Mouse (Mus musculus) gastrocnemius, postnatal 36 days (tissue): ENCODE results near the gene Mrps6. TPM values are rescaled to one million over a fixed set of nuclear protein-coding genes. Genes with fewer than 3 reads are reported as not detected.

ENCODE experiments used
- DNase-seq, 2 experiments: peaks; one replicate each; pipeline ENCODE4 v3.0.0; 2022
- intact Hi-C: fragments of 180-260 bp; cut with DNase I; formaldehyde crosslinking; loops from one replicate; pipeline ENCODE4 v1.15.1; 2025
- total RNA-seq, 2 experiments: library from RNA; stranded (reverse); gene quantifications; 2 replicates each; pipeline ENCODE4 v1.2.3; 2021

Gene Mrps6
- total RNA-seq, 2 experiments from 2014 or later, result 19.1 to 19.5 TPM

GRCm38 (mm10) chr16:92114706-92115241 lies 56.7 kb downstream of the Mrps6 start:
- intact Hi-C loops, result no loop called here
- DNase-seq, result no peak

GRCm38 (mm10) chr16:92115611-92116421 lies 57.7 kb downstream of the Mrps6 start:
- DNase-seq, result no peak
- intact Hi-C loops, result no loop called here

GRCm38 (mm10) chr16:92117337-92118209 lies 59.5 kb downstream of the Mrps6 start:
- intact Hi-C loops, result no loop called here
- no peak for DNase-seq

GRCm38 (mm10) chr16:92119013-92119515 lies 61.0 kb downstream of the Mrps6 start:
- intact Hi-C loops, result no loop called here

GRCm38 (mm10) chr16:92120899-92121531 lies 62.9 kb downstream of the Mrps6 start:
- intact Hi-C loops, result no loop called here

More at GRCm38 (mm10) chr16:92119013-92119515, 61.0 kb downstream of the Mrps6 start:
- no peak for DNase-seq

GRCm38 (mm10) chr16:92127226-92127625 lies 69.2 kb downstream of the Mrps6 start:
- intact Hi-C loops, result no loop called here

More at GRCm38 (mm10) chr16:92120899-92121531, 62.9 kb downstream of the Mrps6 start:
- DNase-seq, result no peak

GRCm38 (mm10) chr16:92127666-92128065 lies 69.6 kb downstream of the Mrps6 start:
- intact Hi-C loops, result no loop called here

More at GRCm38 (mm10) chr16:92127226-92127625, 69.2 kb downstream of the Mrps6 start:
- DNase-seq, result no peak

GRCm38 (mm10) chr16:92129843-92130242 lies 71.8 kb downstream of the Mrps6 start:
- DNase-seq, result no peak
- intact Hi-C loops, result loop anchor here (5.0 kb wide), 1 partner anchor 117 kb away; no protein-coding TSS in a partner anchor

More at GRCm38 (mm10) chr16:92127666-92128065, 69.6 kb downstream of the Mrps6 start:
- no peak for DNase-seq

GRCm38 (mm10) chr16:92132511-92132910 lies 74.4 kb downstream of the Mrps6 start:
- intact Hi-C loops, result loop anchor here (5.0 kb wide), 1 partner anchor 115 kb away; no protein-coding TSS in a partner anchor

GRCm38 (mm10) chr16:92134148-92134764 lies 76.2 kb downstream of the Mrps6 start:
- intact Hi-C loops, result loop anchor here (5.0 kb wide), 1 partner anchor 113 kb away; no protein-coding TSS in a partner anchor
- DNase-seq, result no peak

More at GRCm38 (mm10) chr16:92132511-92132910, 74.4 kb downstream of the Mrps6 start:
- no peak for DNase-seq

GRCm38 (mm10) chr16:92136275-92136674 lies 78.2 kb downstream of the Mrps6 start:
- DNase-seq, result no peak
- intact Hi-C loops, result no loop called here

- intact Hi-C loops, result no loop called here
- DNase-seq, result no peak
These were observed 81.6 kb downstream of the Mrps6 start for GRCm38 (mm10) chr16:92139386-92140261.

GRCm38 (mm10) chr16:92140328-92140727 lies 82.3 kb downstream of the Mrps6 start:
- intact Hi-C loops, result no loop called here
- DNase-seq, result no peak

- intact Hi-C loops, result no loop called here
- no peak for DNase-seq
These were observed 83.0 kb downstream of the Mrps6 start for GRCm38 (mm10) chr16:92141021-92141420.

GRCm38 (mm10) chr16:92142426-92143012 lies 84.4 kb downstream of the Mrps6 start:
- intact Hi-C loops, result no loop called here
- DNase-seq, result no peak

GRCm38 (mm10) chr16:92147631-92148366 lies 89.7 kb downstream of the Mrps6 start:
- intact Hi-C loops, result no loop called here
- DNase-seq, result no peak

GRCm38 (mm10) chr16:92148367-92148728 lies 90.3 kb downstream of the Mrps6 start:
- DNase-seq, result no peak
- intact Hi-C loops, result no loop called here

GRCm38 (mm10) chr16:92150975-92151374 lies 92.9 kb downstream of the Mrps6 start:
- no peak for DNase-seq
- intact Hi-C loops, result no loop called here
